Mouse (Mus musculus) thymus, adult 2 months (tissue): ENCODE results near the gene Anks3. TPM values are rescaled to one million over a fixed set of nuclear protein-coding genes. Genes with fewer than 3 reads are reported as not detected.

Experiments
- DNase-seq: peaks from one replicate; pipeline ENCODE4 v3.0.0; 2021
- H3K27ac ChIP-seq: fragments of 200-500 bp; 2 replicates; pipeline ENCODE4 v1.5.1; 2012; ENCODE audit warnings: low read length, control low read depth; ENCODE audit not compliant: control insufficient read depth, insufficient read depth
- H3K27me3 ChIP-seq: fragments of 200-500 bp; 2 replicates; pipeline ENCODE4 v1.6.1; 2012; ENCODE audit warnings: mild to moderate bottlenecking, low read length, moderate library complexity, mixed read lengths; ENCODE audit not compliant: control insufficient read depth, insufficient read depth
- H3K36me3 ChIP-seq: fragments of 200-500 bp; 2 replicates; pipeline ENCODE4 v1.6.1; 2012; ENCODE audit warnings: mild to moderate bottlenecking, low read length, moderate library complexity; ENCODE audit not compliant: control insufficient read depth, insufficient read depth
- H3K4me1 ChIP-seq: fragments of 200-500 bp; replicated peaks from 2 replicates; pipeline ENCODE4 v1.6.1; 2012; ENCODE audit warnings: low read length; ENCODE audit not compliant: control insufficient read depth, insufficient read depth
- H3K4me3 ChIP-seq: fragments of 200-500 bp; 2 replicates; pipeline ENCODE4 v1.5.1; 2012; ENCODE audit warnings: mild to moderate bottlenecking, low read length, control low read depth, moderate library complexity; ENCODE audit not compliant: control insufficient read depth, insufficient read depth
- CTCF ChIP-seq: fragments of 200-500 bp; IDR thresholded peaks from 2 replicates; pipeline ENCODE4 v1.5.1; 2012; ENCODE audit warnings: mild to moderate bottlenecking, control low read depth, low read length, moderate library complexity, borderline replicate concordance; ENCODE audit not compliant: control insufficient read depth, poor library complexity, insufficient read depth; ENCODE audit errors: extremely low read depth
- POLR2A ChIP-seq: fragments of 200-500 bp; IDR thresholded peaks from 2 replicates; pipeline ENCODE4 v1.6.1; 2012; ENCODE audit warnings: mild to moderate bottlenecking, low read length, control low read depth, moderate library complexity; ENCODE audit not compliant: control insufficient read depth, poor library complexity, insufficient read depth; ENCODE audit errors: extremely low read depth
- WGBS: fragments of 180-500 bp; shearing (Covaris S2); methylation state at CpG from one replicate; pipeline ENCODE4 v1.1.7; 2018; 5-methylcytosine and 5-hydroxymethylcytosine counted together
- polyA plus RNA-seq: library from polyadenylated mRNA; depleted of rRNA; stranded (reverse); fragments of >200 nt; gene quantifications from 2 replicates; pipeline ENCODE4 v1.2.3, GENCODE M21; 2012

Anks3 gene
- polyA plus RNA-seq, 1 experiment: 89.0 TPM

GRCm38 (mm10) chr16:4940311-4940850 lies 23.6 kb downstream of the Anks3 start:
- Histone ChIP-seq H3K27ac (no peak overlapping the region), H3K27me3 (no peaks in the 10 kb centered on the region), H3K4me1 (peaks cover 12% of the 10 kb centered on the region), H3K36me3 (peaks cover 12% of the 10 kb centered on the region; the same call in 1 of the 2 replicates), H3K4me3 (no peak overlapping the region)
- no peak for DNase-seq
- TF ChIP-seq POLR2A: no peak
- TF ChIP-seq CTCF: no peak
- 98% methylated on average over 10 of the region's 10 CpGs for WGBS

DNA sequence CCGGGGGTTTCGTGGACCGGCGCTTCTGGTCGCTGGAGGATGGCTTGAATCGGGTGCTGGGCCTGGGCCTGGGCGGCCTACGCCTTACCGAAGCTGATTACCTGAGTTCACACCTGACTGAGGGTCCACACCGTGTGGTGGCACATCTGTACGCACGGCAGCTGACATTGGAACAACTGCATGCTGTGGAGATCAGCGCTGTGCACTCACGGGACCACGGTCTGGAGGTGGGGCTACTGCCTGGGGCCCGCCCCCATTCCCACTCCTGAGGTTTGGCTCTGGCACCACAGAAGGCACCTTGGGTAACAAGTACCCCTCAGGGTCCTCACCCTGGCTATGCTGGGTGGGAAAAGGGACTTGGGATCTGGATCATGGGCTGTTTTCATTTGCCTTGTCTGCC lies 24.6 kb downstream of the Anks3 start:
- Histone ChIP-seq H3K4me1 (peaks cover 12% of the 10 kb centered on the region), H3K36me3 (peaks cover 9% of the 10 kb centered on the region; the same call in 1 of the 2 replicates), H3K27ac (peak overlapping the region; percentile 1; the same call in 1 of the 2 replicates), H3K4me3 (peak overlapping the region; percentile 72), H3K27me3 (no peaks in the 10 kb centered on the region)
- no peak for TF ChIP-seq CTCF
- no peak for TF ChIP-seq POLR2A
- DNase-seq: peak; percentile 38
- WGBS: 2% methylated on average over 16 of the region's 16 CpGs

- Histone ChIP-seq H3K36me3 (peaks cover 9% of the 10 kb centered on the region; the same call in 1 of the 2 replicates), H3K27me3 (no peaks in the 10 kb centered on the region), H3K4me3 (peak overlapping the region; percentile 72), H3K27ac (peak overlapping the region; percentile 1; the same call in 1 of the 2 replicates), H3K4me1 (peaks cover 12% of the 10 kb centered on the region)
- TF ChIP-seq CTCF: peak; percentile 55; the same call in 1 of the 2 replicates
- peak; percentile 83; the same call in 1 of the 2 replicates for TF ChIP-seq POLR2A
- peak; percentile 99 for DNase-seq
- under 1% methylated on average over 28 of the region's 28 CpGs for WGBS
Measured at GRCm38 (mm10) chr16:4938989-4939388, 25.0 kb downstream of the Anks3 start.

- Histone ChIP-seq H3K27me3 (no peaks in the 10 kb centered on the region), H3K4me1 (peaks cover 12% of the 10 kb centered on the region), H3K36me3 (peaks cover 9% of the 10 kb centered on the region; the same call in 1 of the 2 replicates), H3K27ac (peak within 1 kb of the TSS; percentile 1; the same call in 1 of the 2 replicates), H3K4me3 (peak within 1 kb of the TSS; percentile 72)
- 5% methylated on average over 2 of the region's 2 CpGs for WGBS
- no peak for TF ChIP-seq POLR2A
- no peak for TF ChIP-seq CTCF
- no peak for DNase-seq
Measured at GRCm38 (mm10) chr16:4938461-4938860, 25.5 kb downstream of the Anks3 start, which contains the start of gene Nudt16l1. Gene Nudt16l1 (plus strand): TSS chr16:4938761.

GRCm38 (mm10) chr16:4937351-4938190 lies 26.4 kb downstream of the Anks3 start:
- H3K36me3 ChIP-seq: peaks cover 9% of the 10 kb centered on the region; the same call in 1 of the 2 replicates
- WGBS: 97% methylated on average over 8 of the region's 8 CpGs

DNA sequence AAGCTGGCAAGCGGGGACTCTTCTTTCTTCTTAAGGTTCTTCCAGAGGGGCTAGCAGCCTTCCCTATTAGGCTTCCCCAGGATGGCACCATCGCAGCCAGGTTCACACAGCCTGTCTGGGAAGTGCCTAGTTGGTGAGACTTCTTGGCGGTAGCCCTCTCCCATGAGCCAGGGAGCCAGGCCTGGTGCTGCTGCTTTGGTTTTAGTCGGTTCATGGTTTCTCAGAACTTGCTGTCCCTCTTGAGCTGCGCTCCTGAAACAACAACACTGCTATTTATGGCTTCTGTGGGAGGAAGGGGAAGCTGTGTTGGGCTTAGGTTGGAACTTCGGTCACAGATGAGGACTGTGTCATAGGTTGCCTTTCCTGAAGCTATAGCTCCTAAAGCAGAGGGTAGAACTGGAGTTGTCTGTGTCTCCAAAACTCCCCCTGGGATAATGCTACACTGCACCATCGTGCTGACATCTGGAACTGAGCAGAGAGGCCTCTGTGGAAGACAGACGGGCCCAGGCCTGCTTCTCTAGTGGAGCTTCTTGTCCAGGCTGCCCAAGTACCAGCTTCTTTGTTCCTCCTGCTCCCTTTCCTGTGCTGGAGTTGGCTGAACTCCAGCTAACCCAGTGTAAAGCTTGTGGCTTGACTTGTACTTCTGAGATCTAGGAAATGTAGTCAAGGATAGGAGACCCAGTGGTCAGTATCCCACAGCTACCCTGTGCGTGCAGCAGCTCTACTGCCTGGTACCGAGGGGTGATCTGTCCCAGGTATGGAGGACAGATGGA lies 27.9 kb downstream of the Anks3 start:
- 39% methylated on average over 10 of the region's 10 CpGs for WGBS
- H3K36me3 ChIP-seq: no peaks in the 10 kb centered on the region; the same call in 1 of the 2 replicates
- H3K27me3 ChIP-seq: no peaks in the 10 kb centered on the region
- no peak overlapping the region for H3K27ac ChIP-seq
- no peak for DNase-seq
- peaks cover 12% of the 10 kb centered on the region for H3K4me1 ChIP-seq
- no peak overlapping the region for H3K4me3 ChIP-seq
- no peak for TF ChIP-seq CTCF
- no peak for TF ChIP-seq POLR2A

More at GRCm38 (mm10) chr16:4937351-4938190, 26.4 kb downstream of the Anks3 start:
- TF ChIP-seq CTCF: no peak
- no peak for TF ChIP-seq POLR2A
- no peaks in the 10 kb centered on the region for H3K27me3 ChIP-seq
- no peak for DNase-seq
- H3K27ac ChIP-seq: no peak overlapping the region
- H3K4me1 ChIP-seq: peaks cover 12% of the 10 kb centered on the region
- no peak overlapping the region for H3K4me3 ChIP-seq
